Mouse (Mus musculus) lung, adult 2 months (tissue): ENCODE results near the gene Abcb4.

Experiments used
- CTCF ChIP-seq: fragments of 200-500 bp; IDR thresholded peaks from 2 replicates; pipeline ENCODE4 v1.5.1; 2011; ENCODE audit warnings: mild to moderate bottlenecking, low read length, control low read depth; ENCODE audit not compliant: insufficient read depth
- POLR2A ChIP-seq: fragments of 200-500 bp; IDR thresholded peaks from 2 replicates; pipeline ENCODE4 v1.6.1; 2011; ENCODE audit warnings: low read depth, mild to moderate bottlenecking, control low read depth, low read length, borderline replicate concordance; ENCODE audit errors: extremely low read depth

- TF ChIP-seq CTCF, result no peak
- TF ChIP-seq POLR2A, result no peak
Observed at GRCm38 (mm10) chr5:8885837-8886236, 7.7 kb upstream of the Abcb4 start.
